Mouse (Mus musculus): ENCODE measurements at regions not wholly inside any gene's neighbourhood (a gene's known extent, or its start where the extent isn't known, plus 50 kb on each side); places are given as distances from the start of the nearest gene placed in this dataset.
A peak's percentile ranks its signal among the peaks of the same experiment; 100 is the strongest.

GRCm38 (mm10) chr12:15937443-15938237, 120.9 kb upstream of the Trib2 start:
- intact Hi-C loops (cut with DNase I), result no loop called here

GRCm38 (mm10) chr12:15932067-15932466, 115.3 kb upstream of the Trib2 start:
- intact Hi-C loops (cut with DNase I), result no loop called here
- DNase-seq (ENCODE audit: low spot score in 2 of 2), result no peak

More at GRCm38 (mm10) chr12:15937443-15938237, 120.9 kb upstream of the Trib2 start:
- no peak for DNase-seq (ENCODE audit: low spot score in 2 of 2)

- intact Hi-C loops (cut with DNase I), result no loop called here
- no peak for DNase-seq (ENCODE audit: low spot score in 2 of 2)
Observed at GRCm38 (mm10) chr12:15931535-15931934, 114.8 kb upstream of the Trib2 start.

GRCm38 (mm10) chr12:15930155-15930554, 113.4 kb upstream of the Trib2 start:
- intact Hi-C loops (cut with DNase I), result no loop called here
- DNase-seq (ENCODE audit: low spot score in 2 of 2), result no peak

GRCm38 (mm10) chr12:15929541-15929940, 112.8 kb upstream of the Trib2 start:
- intact Hi-C loops (cut with DNase I), result no loop called here
- no peak for DNase-seq (ENCODE audit: low spot score in 2 of 2)

GRCm38 (mm10) chr12:15918291-15918690, 101.6 kb upstream of the Trib2 start:
- intact Hi-C loops (cut with DNase I), result no loop called here
- no peak for DNase-seq (ENCODE audit: low spot score in 2 of 2)

- no peak for DNase-seq (ENCODE audit: low spot score in 2 of 2)
- intact Hi-C loops (cut with DNase I), result no loop called here
Observed at GRCm38 (mm10) chr12:15912959-15913358, 96.2 kb upstream of the Trib2 start.

GRCm38 (mm10) chr12:15912491-15912890, 95.8 kb upstream of the Trib2 start:
- intact Hi-C loops (cut with DNase I), result no loop called here
- DNase-seq (ENCODE audit: low spot score in 2 of 2), result no peak

GRCm38 (mm10) chr12:15911254-15911991, 94.7 kb upstream of the Trib2 start:
- intact Hi-C loops (cut with DNase I), result no loop called here
- no peak for DNase-seq (ENCODE audit: low spot score in 2 of 2)

- DNase-seq (ENCODE audit: low spot score in 2 of 2), result peak in 1 of 2 experiments; percentile 5
- intact Hi-C loops (cut with DNase I), result no loop called here
Observed at GRCm38 (mm10) chr12:15897539-15897938, 80.8 kb upstream of the Trib2 start.

GRCm38 (mm10) chr12:15896511-15896910, 79.8 kb upstream of the Trib2 start:
- intact Hi-C loops (cut with DNase I), result no loop called here

GRCm38 (mm10) chr12:15895215-15895614, 78.5 kb upstream of the Trib2 start:
- no peak for DNase-seq (ENCODE audit: low spot score in 2 of 2)
- intact Hi-C loops (cut with DNase I), result no loop called here

More at GRCm38 (mm10) chr12:15896511-15896910, 79.8 kb upstream of the Trib2 start:
- peak; percentile 43 to 52 for DNase-seq (ENCODE audit: low spot score in 2 of 2)

- intact Hi-C loops (cut with DNase I), result no loop called here
- DNase-seq (ENCODE audit: low spot score in 2 of 2), result no peak
Observed at GRCm38 (mm10) chr12:15890591-15890990, 73.9 kb upstream of the Trib2 start.

- DNase-seq (ENCODE audit: low spot score in 2 of 2), result no peak
- intact Hi-C loops (cut with DNase I), result no loop called here
Observed at GRCm38 (mm10) chr12:15879907-15880430, 63.2 kb upstream of the Trib2 start.
